Mouse (Mus musculus): Measurements from ENCODE around the gene Slc2a5. TPM values are rescaled to one million over a fixed set of nuclear protein-coding genes. Genes with fewer than 3 reads are reported as not detected.

Gene Slc2a5
- polyA plus RNA-seq, 1 experiment from 2014 or later, result 0.76 TPM

DNA sequence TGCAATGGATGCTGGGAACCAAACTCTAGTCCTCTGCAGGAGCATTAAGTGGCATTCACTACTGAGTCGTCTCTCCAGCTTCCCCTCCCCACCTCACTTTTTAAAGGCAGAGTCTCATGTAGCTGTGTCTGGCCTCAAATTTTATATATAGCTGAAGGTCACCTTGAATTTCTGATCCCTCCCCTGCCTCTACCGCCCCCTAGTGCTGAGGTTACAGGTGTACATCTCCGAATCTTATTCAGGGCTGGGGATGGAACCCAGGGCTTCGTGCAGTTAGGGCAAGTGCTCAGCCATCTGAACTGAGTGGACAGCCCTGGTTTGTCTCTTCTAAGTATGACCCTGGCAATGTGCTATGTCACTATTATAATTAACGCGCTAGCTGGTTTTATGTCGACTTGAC is 32.0 kb downstream of the Slc2a5 start:
- DNase-seq (ENCODE audit: low spot score) (no peak), ATAC-seq (ENCODE audit: low FRiP score, low TSS enrichment) (no peak)
- no peak overlapping the region for H3K27ac ChIP-seq (replicated peaks)
- H3K27me3 ChIP-seq (ENCODE audit: control insufficient read depth, insufficient read depth, low read length), result no peaks in the 10 kb centered on the region
- H3K9me3 ChIP-seq (ENCODE audit: control insufficient read depth, low read length), result no peaks in the 10 kb centered on the region
- WGBS, result 76% methylated on average over 7 of the region's 7 CpGs
- H3K36me3 ChIP-seq (ENCODE audit: control insufficient read depth, insufficient read depth, low read length), result no peaks in the 10 kb centered on the region
- no peak overlapping the region for H3K4me3 ChIP-seq (ENCODE audit: low read depth, low read length)
- TF ChIP-seq CTCF (IDR thresholded peaks at IDR 0.05; ENCODE audit: low read depth) (peak; percentile 39), EP300 (optimal IDR thresholded peaks at IDR 0.05) (no peak)
- no peaks in the 10 kb centered on the region for H3K4me1 ChIP-seq (replicated peaks; ENCODE audit: control insufficient read depth, insufficient read depth)
- no peak overlapping the region for H3K4me2 ChIP-seq (replicated peaks; ENCODE audit: low read depth)
- no peak overlapping the region for H3K9ac ChIP-seq (ENCODE audit: low read length)

DNA sequence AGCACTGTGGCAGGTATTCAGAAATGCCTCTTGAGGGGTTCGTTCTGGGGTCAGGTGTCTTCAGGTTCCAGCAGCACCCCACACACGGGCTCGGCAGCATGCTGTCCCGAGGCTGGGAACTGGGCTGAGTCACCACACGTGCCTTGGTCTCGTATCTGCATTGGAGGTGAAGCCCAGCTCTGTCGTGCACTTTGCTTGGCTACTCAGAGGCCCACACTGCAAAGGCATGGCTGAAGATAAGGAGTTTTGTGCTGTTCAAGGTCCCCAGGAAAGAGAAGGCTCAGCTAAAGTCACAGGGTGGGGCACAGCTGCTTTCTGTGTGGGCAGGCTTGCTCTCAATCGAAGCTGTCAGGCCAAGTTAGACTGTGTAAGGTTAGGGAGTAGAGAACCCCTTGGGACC is 33.4 kb downstream of the Slc2a5 start:
- Histone ChIP-seq H3K4me1 (replicated peaks; ENCODE audit: control insufficient read depth, insufficient read depth) (no peaks in the 10 kb centered on the region), H3K36me3 (ENCODE audit: control insufficient read depth, insufficient read depth, low read length) (no peaks in the 10 kb centered on the region), H3K27ac (replicated peaks) (peak overlapping the region; percentile 30; the same call in 1 of the 2 replicates), H3K27me3 (ENCODE audit: control insufficient read depth, insufficient read depth, low read length) (no peaks in the 10 kb centered on the region), H3K9me3 (ENCODE audit: control insufficient read depth, low read length) (no peaks in the 10 kb centered on the region), H3K4me2 (replicated peaks; ENCODE audit: low read depth) (no peak overlapping the region), H3K9ac (ENCODE audit: low read length) (no peak overlapping the region), H3K4me3 (ENCODE audit: low read depth, low read length) (no peak overlapping the region)
- WGBS, result 63% methylated on average over 8 of the region's 8 CpGs
- ATAC-seq (ENCODE audit: low FRiP score, low TSS enrichment) (peak; percentile 93), DNase-seq (ENCODE audit: low spot score) (peak; percentile 86)
- TF ChIP-seq EP300 (optimal IDR thresholded peaks at IDR 0.05), result no peak

DNA sequence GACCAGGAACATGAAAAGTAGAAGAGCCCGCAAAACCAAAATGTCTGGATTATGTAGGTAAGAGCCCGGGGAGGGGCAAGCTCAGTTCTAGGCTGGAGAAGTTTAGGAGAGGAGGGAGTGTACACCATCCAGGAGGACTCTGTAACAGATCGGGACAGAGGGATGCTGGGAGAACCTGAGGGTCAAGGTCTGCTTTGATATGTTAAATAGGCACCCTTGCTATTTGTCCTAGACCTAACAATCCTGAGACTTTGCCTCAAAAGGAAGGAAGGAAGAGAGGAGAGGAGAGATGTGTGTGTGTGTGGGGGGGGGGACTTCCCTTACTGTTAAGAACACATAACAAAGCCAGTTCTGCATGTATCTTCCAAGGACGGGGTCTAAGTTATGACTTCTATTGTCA is 36.2 kb downstream of the Slc2a5 start:
- WGBS, result 84% methylated on average over 4 of the region's 4 CpGs
- Histone ChIP-seq H3K4me2 (replicated peaks; ENCODE audit: low read depth) (no peak overlapping the region), H3K9ac (ENCODE audit: low read length) (no peak overlapping the region), H3K9me3 (ENCODE audit: control insufficient read depth, low read length) (no peaks in the 10 kb centered on the region), H3K27me3 (ENCODE audit: control insufficient read depth, insufficient read depth, low read length) (no peaks in the 10 kb centered on the region), H3K4me1 (replicated peaks; ENCODE audit: control insufficient read depth, insufficient read depth) (no peaks in the 10 kb centered on the region), H3K4me3 (ENCODE audit: low read depth, low read length) (no peak overlapping the region), H3K27ac (replicated peaks) (no peak overlapping the region), H3K36me3 (ENCODE audit: control insufficient read depth, insufficient read depth, low read length) (no peaks in the 10 kb centered on the region)
- no peak for DNase-seq (ENCODE audit: low spot score)
- no peak for TF ChIP-seq CTCF (IDR thresholded peaks at IDR 0.05; ENCODE audit: low read depth)
- TF ChIP-seq EP300 (optimal IDR thresholded peaks at IDR 0.05), result no peak
- ATAC-seq (ENCODE audit: low FRiP score, low TSS enrichment), result no peak

DNA sequence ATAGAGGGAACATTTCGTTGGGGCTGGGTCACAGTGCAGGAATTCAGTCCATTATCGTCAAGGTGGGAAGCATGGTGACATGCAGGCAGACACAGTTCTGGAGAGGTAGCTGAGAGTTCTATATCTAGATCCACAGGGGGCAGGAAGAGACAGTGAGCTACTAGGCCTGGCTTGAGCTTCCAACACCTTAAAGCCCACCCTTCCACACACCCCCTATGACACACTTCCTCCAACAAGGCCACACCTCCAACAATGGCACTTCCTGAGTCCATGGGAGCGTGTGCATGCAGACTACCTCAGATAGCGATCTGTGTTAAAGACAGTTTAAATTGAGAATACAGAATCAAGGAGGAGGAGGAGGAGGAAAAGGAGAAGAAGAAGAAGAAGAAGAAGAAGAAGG is 36.6 kb downstream of the Slc2a5 start:
- TF ChIP-seq EP300 (optimal IDR thresholded peaks at IDR 0.05) (no peak), CTCF (IDR thresholded peaks at IDR 0.05; ENCODE audit: low read depth) (no peak)
- no peaks in the 10 kb centered on the region for H3K36me3 ChIP-seq (ENCODE audit: control insufficient read depth, insufficient read depth, low read length)
- WGBS, result 87% methylated on average over 4 of the region's 4 CpGs
- no peak for ATAC-seq (ENCODE audit: low FRiP score, low TSS enrichment)
- no peaks in the 10 kb centered on the region for H3K9me3 ChIP-seq (ENCODE audit: control insufficient read depth, low read length)
- no peak overlapping the region for H3K4me3 ChIP-seq (ENCODE audit: low read depth, low read length)
- H3K27me3 ChIP-seq (ENCODE audit: control insufficient read depth, insufficient read depth, low read length), result no peaks in the 10 kb centered on the region
- no peaks in the 10 kb centered on the region for H3K4me1 ChIP-seq (replicated peaks; ENCODE audit: control insufficient read depth, insufficient read depth)
- no peak overlapping the region for H3K4me2 ChIP-seq (replicated peaks; ENCODE audit: low read depth)
- no peak overlapping the region for H3K9ac ChIP-seq (ENCODE audit: low read length)
- no peak for DNase-seq (ENCODE audit: low spot score)
- H3K27ac ChIP-seq (replicated peaks), result no peak overlapping the region

DNA sequence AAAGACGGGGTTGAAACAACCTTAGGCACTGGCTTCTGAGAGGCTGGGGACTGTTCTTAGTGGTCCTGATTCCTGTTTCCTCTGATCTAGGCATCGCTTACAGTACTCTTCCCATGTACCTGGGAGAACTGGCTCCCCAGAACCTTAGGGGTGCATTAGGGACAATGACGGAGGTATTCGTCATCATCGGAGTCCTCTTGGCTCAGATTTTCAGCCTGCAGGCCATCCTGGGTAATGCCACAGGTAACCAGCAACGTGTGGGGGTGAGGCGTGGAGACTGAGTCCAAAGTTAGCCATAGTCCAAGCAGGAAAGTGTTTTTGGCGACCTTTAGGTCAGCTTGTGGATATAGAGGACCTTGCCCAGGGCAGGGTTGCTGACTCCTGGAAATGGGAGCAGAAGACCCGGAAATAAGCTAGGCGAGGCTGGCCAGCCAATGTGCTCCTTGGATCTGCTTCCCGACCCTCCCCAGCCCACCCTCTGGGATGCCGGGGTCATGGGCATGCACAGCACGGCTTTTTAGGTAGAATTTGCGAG is 38.3 kb downstream of the Slc2a5 start:
- Histone ChIP-seq H3K9me3 (ENCODE audit: control insufficient read depth, low read length) (no peaks in the 10 kb centered on the region), H3K36me3 (ENCODE audit: control insufficient read depth, insufficient read depth, low read length) (no peaks in the 10 kb centered on the region), H3K27me3 (ENCODE audit: control insufficient read depth, insufficient read depth, low read length) (no peaks in the 10 kb centered on the region), H3K4me2 (replicated peaks; ENCODE audit: low read depth) (no peak overlapping the region), H3K4me1 (replicated peaks; ENCODE audit: control insufficient read depth, insufficient read depth) (no peaks in the 10 kb centered on the region), H3K4me3 (ENCODE audit: low read depth, low read length) (no peak overlapping the region), H3K9ac (ENCODE audit: low read length) (no peak overlapping the region), H3K27ac (replicated peaks) (no peak overlapping the region)
- WGBS, result 69% methylated on average over 14 of the region's 14 CpGs
- no peak for ATAC-seq (ENCODE audit: low FRiP score, low TSS enrichment)
- no peak for DNase-seq (ENCODE audit: low spot score)
- TF ChIP-seq CTCF (IDR thresholded peaks at IDR 0.05; ENCODE audit: low read depth), result no peak

DNA sequence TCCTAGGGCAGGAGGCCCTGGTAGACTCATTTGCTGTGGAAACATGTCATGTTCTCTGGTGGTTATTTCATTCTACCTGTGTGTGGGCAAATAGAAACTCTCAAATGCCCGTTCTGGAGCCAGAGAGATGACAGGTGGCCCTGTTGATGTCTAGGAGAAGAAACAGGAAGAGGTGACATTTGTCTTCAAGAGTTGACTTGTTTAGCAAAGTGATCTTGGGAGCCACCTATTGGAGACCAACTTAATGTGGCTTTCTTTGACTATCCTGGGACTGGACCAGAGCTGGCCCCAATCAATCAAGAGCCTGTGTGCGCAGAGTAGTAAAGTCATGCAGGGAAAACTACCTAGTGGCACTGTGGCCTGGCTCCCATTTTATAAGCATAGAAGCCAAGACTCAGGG is 40.4 kb downstream of the Slc2a5 start:
- Histone ChIP-seq H3K4me1 (replicated peaks; ENCODE audit: control insufficient read depth, insufficient read depth) (no peaks in the 10 kb centered on the region), H3K4me2 (replicated peaks; ENCODE audit: low read depth) (no peak overlapping the region), H3K36me3 (ENCODE audit: control insufficient read depth, insufficient read depth, low read length) (no peaks in the 10 kb centered on the region), H3K4me3 (ENCODE audit: low read depth, low read length) (no peak overlapping the region), H3K27me3 (ENCODE audit: control insufficient read depth, insufficient read depth, low read length) (no peaks in the 10 kb centered on the region), H3K9ac (ENCODE audit: low read length) (no peak overlapping the region), H3K27ac (replicated peaks) (no peak overlapping the region), H3K9me3 (ENCODE audit: control insufficient read depth, low read length) (no peaks in the 10 kb centered on the region)
- DNase-seq (ENCODE audit: low spot score), result no peak
- 71% methylated on average over 2 of the region's 2 CpGs for WGBS
- ATAC-seq (ENCODE audit: low FRiP score, low TSS enrichment), result no peak
- TF ChIP-seq EP300 (optimal IDR thresholded peaks at IDR 0.05), result no peak
- TF ChIP-seq CTCF (IDR thresholded peaks at IDR 0.05; ENCODE audit: low read depth), result peak; percentile 43

Measured in stomach, postnatal 0 days (tissue).